Mouse (Mus musculus): ENCODE results near the gene Ccser2. TPM values are rescaled to one million over a fixed set of nuclear protein-coding genes. Genes with fewer than 3 reads are reported as not detected.

Ccser2 gene
- polyA plus RNA-seq, 1 experiment from 2014 or later: 59.8 TPM

DNA sequence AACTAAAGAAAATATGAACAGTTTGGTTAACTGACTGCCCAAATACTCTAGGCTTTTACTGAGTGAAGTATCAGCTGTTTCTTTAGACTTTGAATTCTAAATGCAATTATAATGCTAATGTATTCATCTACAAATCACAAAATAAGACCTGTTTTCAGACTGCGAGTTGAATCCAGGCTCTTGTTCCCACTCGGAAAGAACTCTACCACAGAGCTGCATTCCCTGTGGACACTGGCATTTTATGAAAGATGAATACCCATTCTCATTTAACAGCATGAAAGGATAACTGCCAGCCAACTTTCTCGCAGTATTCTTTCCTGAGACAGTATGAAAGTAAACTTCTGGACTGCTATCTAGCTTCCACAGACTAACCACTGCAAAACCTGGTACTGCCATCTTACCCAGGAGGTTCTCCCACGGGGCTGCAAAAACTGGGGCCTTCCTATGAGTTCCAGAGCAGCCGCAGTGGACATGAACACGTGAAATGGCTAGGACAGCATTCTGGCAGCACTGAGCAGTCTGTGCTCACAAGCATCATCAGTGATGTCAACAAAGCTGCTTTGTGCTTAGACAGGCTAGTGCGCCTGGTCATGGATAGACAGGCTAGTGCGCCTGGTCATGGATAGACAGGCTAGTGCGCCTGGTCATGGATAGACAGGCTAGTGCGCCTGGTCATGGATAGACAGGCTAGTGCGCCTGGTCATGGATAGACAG lies 62.6 kb downstream of the Ccser2 start:
- no peak overlapping the region for H3K4me2 ChIP-seq
- H3K36me3 ChIP-seq: peaks cover 10% of the 10 kb centered on the region; the same call in 1 of the 2 replicates
- no peaks in the 10 kb centered on the region for H3K4me1 ChIP-seq (replicated peaks)
- H3K4me3 ChIP-seq: no peak overlapping the region
- no peaks in the 10 kb centered on the region for H3K9me3 ChIP-seq (replicated peaks)
- H3K27ac ChIP-seq: no peak overlapping the region
- no peaks in the 10 kb centered on the region for H3K27me3 ChIP-seq
- WGBS: 90% methylated on average over 11 of the region's 11 CpGs
- no peak overlapping the region for H3K9ac ChIP-seq
- ATAC-seq (replicated peaks; ENCODE audit: insufficient number of reproducible peaks, insufficient read depth, low FRiP score, low read depth): no peak

GRCm38 (mm10) chr14:36904206-36904605 lies 64.4 kb downstream of the Ccser2 start:
- Histone ChIP-seq H3K4me3 (no peak overlapping the region), H3K9me3 (replicated peaks) (no peaks in the 10 kb centered on the region), H3K36me3 (peaks cover 16% of the 10 kb centered on the region), H3K9ac (no peak overlapping the region), H3K4me1 (replicated peaks) (no peaks in the 10 kb centered on the region), H3K27ac (no peak overlapping the region), H3K27me3 (no peaks in the 10 kb centered on the region), H3K4me2 (no peak overlapping the region)
- no peak for ATAC-seq (replicated peaks; ENCODE audit: insufficient number of reproducible peaks, insufficient read depth, low FRiP score, low read depth)
- 71% methylated on average over 1 of the region's 1 CpGs for WGBS

DNA sequence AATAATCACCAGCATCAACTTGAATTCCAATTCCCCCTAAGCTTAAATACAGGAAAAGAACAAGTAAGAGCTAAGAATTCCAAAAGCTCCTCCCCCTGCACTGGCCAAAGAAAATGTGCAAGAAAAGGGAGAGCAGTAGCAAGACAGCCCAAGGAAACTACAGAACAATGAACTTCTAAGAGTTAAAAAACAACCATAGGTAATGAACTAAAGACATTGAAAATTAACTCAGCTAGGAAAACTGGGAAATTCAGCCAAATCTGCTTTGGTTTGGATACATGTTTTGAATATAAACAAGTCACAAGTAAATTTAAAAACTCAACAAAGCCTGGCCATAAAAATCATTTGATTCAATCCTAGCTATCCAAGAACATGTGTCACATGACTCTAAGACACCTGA lies 67.7 kb downstream of the Ccser2 start:
- Histone ChIP-seq H3K4me3 (no peak overlapping the region), H3K9me3 (replicated peaks) (no peaks in the 10 kb centered on the region), H3K36me3 (peaks cover 19% of the 10 kb centered on the region), H3K4me1 (replicated peaks) (no peaks in the 10 kb centered on the region), H3K9ac (no peak overlapping the region), H3K4me2 (no peak overlapping the region), H3K27me3 (no peaks in the 10 kb centered on the region), H3K27ac (no peak overlapping the region)
- ATAC-seq (replicated peaks; ENCODE audit: insufficient number of reproducible peaks, insufficient read depth, low FRiP score, low read depth): no peak

DNA sequence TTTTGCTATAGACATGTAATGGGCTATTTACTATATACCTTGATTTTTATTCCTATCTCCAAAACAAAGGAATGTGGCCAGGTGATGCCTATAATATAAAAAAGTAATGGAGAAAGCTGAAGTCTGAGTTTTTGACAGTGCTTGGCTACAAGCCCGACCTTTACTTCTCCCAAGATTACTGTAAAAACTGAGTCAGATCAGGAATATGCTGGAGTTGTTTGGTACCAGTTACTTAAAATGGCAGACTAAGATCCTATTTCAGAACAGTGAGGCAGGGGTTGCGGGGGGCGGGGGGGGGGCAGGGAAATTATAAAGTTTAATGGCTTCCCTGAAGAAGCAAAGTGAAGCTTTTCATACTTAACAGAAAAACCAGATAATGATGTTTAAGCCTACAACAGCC lies 73.9 kb downstream of the Ccser2 start:
- H3K27ac ChIP-seq: no peak overlapping the region
- H3K9ac ChIP-seq: no peak overlapping the region
- no peaks in the 10 kb centered on the region for H3K9me3 ChIP-seq (replicated peaks)
- H3K4me1 ChIP-seq (replicated peaks): no peaks in the 10 kb centered on the region
- no peaks in the 10 kb centered on the region for H3K27me3 ChIP-seq
- 88% methylated on average over 3 of the region's 3 CpGs for whole genome bisulfite sequencing
- ATAC-seq (replicated peaks; ENCODE audit: insufficient number of reproducible peaks, insufficient read depth, low FRiP score, low read depth): no peak
- no peak overlapping the region for H3K4me3 ChIP-seq
- peaks cover 7% of the 10 kb centered on the region; the same call in 1 of the 2 replicates for H3K36me3 ChIP-seq
- no peak overlapping the region for H3K4me2 ChIP-seq

GRCm38 (mm10) chr14:36892762-36893358 lies 75.7 kb downstream of the Ccser2 start:
- no peaks in the 10 kb centered on the region for H3K4me1 ChIP-seq (replicated peaks)
- H3K9me3 ChIP-seq (replicated peaks): no peaks in the 10 kb centered on the region
- H3K36me3 ChIP-seq: peaks cover 6% of the 10 kb centered on the region; the same call in 1 of the 2 replicates
- no peak overlapping the region for H3K4me3 ChIP-seq
- no peak overlapping the region for H3K27ac ChIP-seq
- H3K4me2 ChIP-seq: no peak overlapping the region
- no peak overlapping the region for H3K9ac ChIP-seq
- WGBS: 70% methylated on average over 2 of the region's 2 CpGs
- ATAC-seq (replicated peaks; ENCODE audit: insufficient number of reproducible peaks, insufficient read depth, low FRiP score, low read depth): no peak
- H3K27me3 ChIP-seq: no peaks in the 10 kb centered on the region

DNA sequence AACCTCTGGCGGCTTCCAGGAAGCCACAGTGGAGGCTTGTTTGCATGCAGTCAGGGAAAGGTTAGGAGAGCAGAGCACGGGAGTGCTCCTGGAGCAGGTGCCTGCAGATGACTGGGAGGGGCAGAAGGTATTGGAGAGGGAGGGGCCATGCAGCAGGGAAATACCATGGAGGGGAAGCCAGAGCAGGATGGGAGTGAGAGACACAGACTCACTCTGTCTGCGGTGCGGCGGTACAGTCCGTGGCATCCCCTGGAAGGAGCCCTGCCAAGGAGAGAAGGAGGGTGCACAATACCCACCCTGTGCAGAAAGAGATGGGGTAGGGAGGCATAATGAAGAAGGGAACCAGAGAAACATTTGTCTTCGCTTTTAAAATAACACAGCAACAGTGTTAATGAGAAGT lies 78.4 kb downstream of the Ccser2 start:
- ATAC-seq (replicated peaks; ENCODE audit: insufficient number of reproducible peaks, insufficient read depth, low FRiP score, low read depth): no peak

GRCm38 (mm10) chr14:36885680-36886079 lies 82.9 kb downstream of the Ccser2 start:
- no peak overlapping the region for H3K4me2 ChIP-seq
- 86% methylated on average over 5 of the region's 5 CpGs for WGBS
- no peak overlapping the region for H3K4me3 ChIP-seq
- ATAC-seq (replicated peaks; ENCODE audit: insufficient number of reproducible peaks, insufficient read depth, low FRiP score, low read depth): no peak
- no peaks in the 10 kb centered on the region for H3K9me3 ChIP-seq (replicated peaks)
- no peaks in the 10 kb centered on the region for H3K4me1 ChIP-seq (replicated peaks)
- peaks cover 12% of the 10 kb centered on the region; the same call in 1 of the 2 replicates for H3K36me3 ChIP-seq
- H3K27ac ChIP-seq: no peak overlapping the region
- no peak overlapping the region for H3K9ac ChIP-seq
- H3K27me3 ChIP-seq: no peaks in the 10 kb centered on the region

More for the DNA sequence above, 78.4 kb downstream of the Ccser2 start:
- H3K36me3 ChIP-seq: 0 out of 2 replicates have a peak, but pooled peaks cover 3% of the 10 kb centered on the region
- no peaks in the 10 kb centered on the region for H3K27me3 ChIP-seq
- WGBS: 80% methylated on average over 7 of the region's 7 CpGs
- H3K27ac ChIP-seq: no peak overlapping the region
- H3K4me3 ChIP-seq: no peak overlapping the region
- no peak overlapping the region for H3K9ac ChIP-seq
- H3K4me1 ChIP-seq (replicated peaks): no peaks in the 10 kb centered on the region
- H3K9me3 ChIP-seq (replicated peaks): no peaks in the 10 kb centered on the region
- no peak overlapping the region for H3K4me2 ChIP-seq

DNA sequence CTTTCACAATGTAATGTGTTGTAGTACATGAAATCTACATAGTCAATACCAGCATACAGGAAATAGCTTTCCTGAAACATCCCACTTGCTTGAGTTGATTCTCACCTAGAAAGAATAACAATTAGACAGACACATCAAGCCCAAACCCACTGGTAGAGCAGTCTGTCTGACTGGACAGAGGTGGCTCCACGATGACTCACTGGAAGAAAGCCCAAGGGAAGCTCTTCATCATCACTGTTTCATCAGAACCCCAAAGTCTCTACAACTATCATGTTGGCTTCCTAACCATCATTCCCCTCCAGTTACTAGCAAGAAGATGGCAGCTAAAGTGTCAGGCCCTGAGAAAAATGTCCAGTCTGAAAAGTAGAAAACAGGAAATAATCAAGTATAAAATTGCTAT lies 83.5 kb downstream of the Ccser2 start:
- Histone ChIP-seq H3K4me1 (replicated peaks) (no peaks in the 10 kb centered on the region), H3K9ac (no peak overlapping the region), H3K27ac (no peak overlapping the region), H3K4me2 (no peak overlapping the region), H3K27me3 (no peaks in the 10 kb centered on the region), H3K4me3 (no peak overlapping the region), H3K36me3 (peaks cover 12% of the 10 kb centered on the region; the same call in 1 of the 2 replicates), H3K9me3 (replicated peaks) (no peaks in the 10 kb centered on the region)
- WGBS: 94% methylated on average over 1 of the region's 1 CpGs
- ATAC-seq (replicated peaks; ENCODE audit: insufficient number of reproducible peaks, insufficient read depth, low FRiP score, low read depth): no peak

- Histone ChIP-seq H3K36me3 (peaks cover 20% of the 10 kb centered on the region), H3K4me1 (replicated peaks) (no peaks in the 10 kb centered on the region), H3K27ac (no peak overlapping the region), H3K9me3 (replicated peaks) (no peaks in the 10 kb centered on the region), H3K4me2 (no peak overlapping the region), H3K27me3 (no peaks in the 10 kb centered on the region), H3K9ac (no peak overlapping the region), H3K4me3 (no peak overlapping the region)
- 40% methylated on average over 3 of the region's 3 CpGs for WGBS
- ATAC-seq (replicated peaks; ENCODE audit: insufficient number of reproducible peaks, insufficient read depth, low FRiP score, low read depth): no peak
Measured at GRCm38 (mm10) chr14:36883576-36883975, 85.0 kb downstream of the Ccser2 start.

- no peak overlapping the region for H3K4me2 ChIP-seq
- H3K4me1 ChIP-seq (replicated peaks): no peaks in the 10 kb centered on the region
- H3K4me3 ChIP-seq: no peak overlapping the region
- H3K9me3 ChIP-seq (replicated peaks): no peaks in the 10 kb centered on the region
- no peak overlapping the region for H3K9ac ChIP-seq
- ATAC-seq (replicated peaks; ENCODE audit: insufficient number of reproducible peaks, insufficient read depth, low FRiP score, low read depth): no peak
- no peak overlapping the region for H3K27ac ChIP-seq
- H3K36me3 ChIP-seq: no peaks in the 10 kb centered on the region
- 71% methylated on average over 6 of the region's 6 CpGs for WGBS
- H3K27me3 ChIP-seq: no peaks in the 10 kb centered on the region
Measured at GRCm38 (mm10) chr14:36870257-36870656, 98.3 kb downstream of the Ccser2 start.

DNA sequence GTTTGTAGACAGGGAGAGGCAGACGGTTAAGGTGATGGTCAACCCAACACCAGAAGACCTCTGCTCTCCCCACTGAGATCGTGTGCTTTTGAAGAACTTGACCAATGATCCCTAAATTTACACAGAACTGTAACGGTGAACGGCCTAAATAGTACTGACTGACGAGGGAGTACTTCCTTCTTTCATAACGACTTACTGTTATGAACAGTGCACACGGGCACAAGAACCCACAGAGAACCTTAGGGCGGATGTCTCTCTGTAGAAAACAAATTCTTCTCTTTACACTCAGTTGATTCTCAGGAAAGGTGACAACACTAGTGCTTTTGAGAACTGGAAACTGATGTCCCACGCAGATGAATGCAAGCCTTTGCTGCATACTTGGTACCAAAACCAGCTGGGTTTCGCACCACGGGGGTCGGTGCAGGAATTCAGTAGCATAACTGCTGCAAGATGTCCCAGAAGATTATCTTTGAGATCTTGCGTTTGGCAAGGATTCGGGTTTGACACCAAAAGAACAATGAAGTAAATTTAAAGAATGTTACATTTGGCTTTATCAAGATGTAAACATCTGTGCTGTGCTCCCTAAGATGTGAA lies 99.7 kb downstream of the Ccser2 start:
- Histone ChIP-seq H3K4me1 (replicated peaks) (no peaks in the 10 kb centered on the region; the same call in 1 of the 2 replicates), H3K4me2 (no peak overlapping the region), H3K9ac (no peak overlapping the region), H3K4me3 (no peak overlapping the region), H3K27me3 (no peaks in the 10 kb centered on the region), H3K9me3 (replicated peaks) (no peaks in the 10 kb centered on the region), H3K36me3 (no peaks in the 10 kb centered on the region), H3K27ac (no peak overlapping the region)
- ATAC-seq (replicated peaks; ENCODE audit: insufficient number of reproducible peaks, insufficient read depth, low FRiP score, low read depth): no peak
- WGBS: 75% methylated on average over 14 of the region's 14 CpGs
